In the genomic region with DNA sequence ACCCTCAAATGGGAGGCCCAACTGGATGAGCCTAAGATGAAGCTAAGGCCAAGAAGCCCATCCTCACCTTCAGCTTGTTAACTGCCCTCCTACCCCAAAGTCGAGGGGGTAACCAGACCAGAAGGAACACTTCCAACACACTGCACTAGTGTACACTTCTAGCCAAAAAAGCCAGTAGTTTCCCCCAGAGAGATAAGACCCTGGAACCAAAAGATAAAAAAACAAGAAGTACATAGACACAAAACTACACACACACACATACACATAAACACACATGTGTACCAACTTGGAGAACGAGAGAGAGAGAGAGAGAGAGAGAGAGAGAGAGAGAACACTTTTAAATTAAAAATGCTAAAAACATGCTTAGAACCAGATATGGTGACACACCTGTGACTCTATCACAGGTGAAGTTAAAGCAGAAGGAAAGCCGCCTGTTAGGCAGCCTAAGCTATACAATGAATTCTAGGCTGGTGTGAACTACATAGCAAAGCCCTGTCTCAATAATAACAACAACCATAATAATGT, we compare ENCODE assay signal across 27 mouse cellular contexts.
"Had no signal": no experiment of that assay in that cellular context is flagged by ENCODE, and none has a peak within 500 bp of the region (broad histone marks: within the 10 kb centered on the region; RNA-seq: fewer than 3 reads in every experiment).

No protein-coding gene starts in this region.

- H3K27me3 ChIP-seq: heart, embryonic 12.5 days; intestine, embryonic 15.5 days had no signal

- DNase-seq: gastrocnemius, adult 2 months; gastrocnemius, postnatal 10 days; gastrocnemius, postnatal 25 days; heart, adult 18-20 months; heart, postnatal 10 days; heart, postnatal 4 days; kidney, adult 18-20 months; kidney, adult 8-10 months; kidney, postnatal 10 days; kidney, postnatal 25 days; kidney, postnatal 4 days; liver; liver, embryonic 13.5 days had no signal

- ATAC-seq: hindbrain, embryonic 16.5 days; inflammation-experienced regulatory T-cells, adult 6 months; intestine, embryonic 15.5 days; intestine, postnatal 0 days had no signal

- H3K9me3 ChIP-seq: hindbrain, embryonic 12.5 days; intestine, embryonic 15.5 days; limb, embryonic 10.5 days; liver, embryonic 13.5 days; liver, embryonic 15.5 days had no signal

- H3K9ac ChIP-seq: hindbrain, embryonic 12.5 days; hindbrain, embryonic 14.5 days; intestine, embryonic 15.5 days; limb, embryonic 12.5 days; liver, embryonic 13.5 days; liver, embryonic 15.5 days had no signal

- H3K4me3 ChIP-seq: gastrocnemius, adult 2 months; heart, embryonic 12.5 days; hindbrain, embryonic 10.5 days; hindbrain, embryonic 12.5 days; intestine, embryonic 15.5 days; layer of hippocampus, adult 2 months; left cerebral cortex, adult 2 months; limb, embryonic 10.5 days; limb, embryonic 12.5 days; liver, embryonic 13.5 days; liver, embryonic 15.5 days had no signal

- H3K27ac ChIP-seq: gastrocnemius, adult 2 months; hindbrain, embryonic 10.5 days; hindbrain, embryonic 12.5 days; hindbrain, embryonic 14.5 days; intestine, embryonic 15.5 days; layer of hippocampus, adult 2 months; left cerebral cortex, adult 2 months; limb, embryonic 10.5 days; limb, embryonic 12.5 days; liver, embryonic 13.5 days; liver, embryonic 15.5 days had no signal

- H3K36me3 ChIP-seq: hindbrain, embryonic 10.5 days; hindbrain, embryonic 12.5 days; intestine, embryonic 15.5 days; limb, embryonic 10.5 days; limb, embryonic 12.5 days; liver, embryonic 13.5 days; liver, embryonic 15.5 days had no signal

- H3K4me2 ChIP-seq: hindbrain, embryonic 12.5 days; hindbrain, embryonic 14.5 days; intestine, embryonic 15.5 days; limb, embryonic 12.5 days; liver, embryonic 11.5 days; liver, embryonic 13.5 days; liver, embryonic 15.5 days had no signal
